Mouse (Mus musculus): ENCODE measurements at regions not wholly inside any gene's neighbourhood (a gene's known extent, or its start where the extent isn't known, plus 50 kb on each side); places are given as distances from the start of the nearest gene placed in this dataset.

GRCm38 (mm10) chr13:6191186-6191914 is 330.1 kb downstream of the Klf6 start:
- Histone ChIP-seq H3K27me3 (replicated peaks; ENCODE audit: control insufficient read depth, insufficient read depth, low read length) (no peaks in the 10 kb centered on the region), H3K27ac (ENCODE audit: low read length) (no peak overlapping the region), H3K4me2 (ENCODE audit: low read length) (no peak overlapping the region), H3K9ac (replicated peaks; ENCODE audit: low read depth, low read length) (no peak overlapping the region), H3K4me1 (replicated peaks; ENCODE audit: control insufficient read depth, insufficient read depth, low read length) (peaks cover 19% of the 10 kb centered on the region), H3K4me3 (replicated peaks; ENCODE audit: low read length) (no peak overlapping the region), H3K36me3 (ENCODE audit: control insufficient read depth, insufficient read depth) (no peaks in the 10 kb centered on the region), H3K9me3 (ENCODE audit: control insufficient read depth, low read length) (no peaks in the 10 kb centered on the region)
- WGBS = 91% methylated on average over 7 of the region's 7 CpGs
- no peak for ATAC-seq

DNA sequence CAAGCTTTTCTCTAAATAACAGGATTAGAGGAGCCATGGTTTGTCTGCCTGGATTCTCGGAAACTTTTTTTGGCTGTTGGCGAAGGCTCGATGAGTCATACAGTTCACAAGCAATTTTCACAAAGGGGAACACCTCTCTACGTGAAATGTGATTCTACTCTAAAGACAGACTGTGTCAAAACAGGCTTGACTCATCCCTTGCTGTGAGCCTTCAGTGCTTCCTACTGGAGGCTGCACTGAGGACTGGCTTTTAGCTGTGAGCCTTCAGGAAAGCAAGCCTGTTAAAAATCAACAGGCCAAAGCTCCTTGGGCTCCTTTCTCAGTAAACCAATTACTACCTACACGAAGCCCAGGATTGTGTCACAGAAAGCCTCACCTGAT is 330.6 kb downstream of the Klf6 start:
- Histone ChIP-seq H3K4me2 (ENCODE audit: low read length) (no peak overlapping the region), H3K27me3 (replicated peaks; ENCODE audit: control insufficient read depth, insufficient read depth, low read length) (no peaks in the 10 kb centered on the region), H3K9me3 (ENCODE audit: control insufficient read depth, low read length) (no peaks in the 10 kb centered on the region), H3K27ac (ENCODE audit: low read length) (no peak overlapping the region), H3K4me1 (replicated peaks; ENCODE audit: control insufficient read depth, insufficient read depth, low read length) (peaks cover 19% of the 10 kb centered on the region), H3K36me3 (ENCODE audit: control insufficient read depth, insufficient read depth) (no peaks in the 10 kb centered on the region), H3K4me3 (replicated peaks; ENCODE audit: low read length) (no peak overlapping the region), H3K9ac (replicated peaks; ENCODE audit: low read depth, low read length) (no peak overlapping the region)
- WGBS = 32% methylated on average over 5 of the region's 5 CpGs
- ATAC-seq = no peak

- H3K4me2 ChIP-seq (ENCODE audit: low read length) = no peak overlapping the region
Measured at GRCm38 (mm10) chr13:6196690-6197089, 335.4 kb downstream of the Klf6 start.

GRCm38 (mm10) chr13:6199107-6199506 is 337.8 kb downstream of the Klf6 start:
- 66% methylated on average over 6 of the region's 6 CpGs for WGBS
- ATAC-seq = peak; percentile 26; the same call in 1 of the 2 replicates
- no peaks in the 10 kb centered on the region for H3K36me3 ChIP-seq (ENCODE audit: control insufficient read depth, insufficient read depth)
- no peaks in the 10 kb centered on the region for H3K9me3 ChIP-seq (ENCODE audit: control insufficient read depth, low read length)
- no peak overlapping the region for H3K27ac ChIP-seq (ENCODE audit: low read length)
- H3K27me3 ChIP-seq (replicated peaks; ENCODE audit: control insufficient read depth, insufficient read depth, low read length) = no peaks in the 10 kb centered on the region
- H3K4me2 ChIP-seq (ENCODE audit: low read length) = no peak overlapping the region
- peaks cover 4% of the 10 kb centered on the region; the same call in 1 of the 2 replicates for H3K4me1 ChIP-seq (replicated peaks; ENCODE audit: control insufficient read depth, insufficient read depth, low read length)
- no peak overlapping the region for H3K9ac ChIP-seq (replicated peaks; ENCODE audit: low read depth, low read length)
- no peak overlapping the region for H3K4me3 ChIP-seq (replicated peaks; ENCODE audit: low read length)

More at GRCm38 (mm10) chr13:6196690-6197089, 335.4 kb downstream of the Klf6 start:
- H3K9ac ChIP-seq (replicated peaks; ENCODE audit: low read depth, low read length) = no peak overlapping the region
- no peaks in the 10 kb centered on the region for H3K9me3 ChIP-seq (ENCODE audit: control insufficient read depth, low read length)
- no peak overlapping the region for H3K4me3 ChIP-seq (replicated peaks; ENCODE audit: low read length)
- WGBS = 55% methylated on average over 5 of the region's 5 CpGs
- no peaks in the 10 kb centered on the region for H3K27me3 ChIP-seq (replicated peaks; ENCODE audit: control insufficient read depth, insufficient read depth, low read length)
- peaks cover 12% of the 10 kb centered on the region; the same call in 1 of the 2 replicates for H3K4me1 ChIP-seq (replicated peaks; ENCODE audit: control insufficient read depth, insufficient read depth, low read length)
- H3K36me3 ChIP-seq (ENCODE audit: control insufficient read depth, insufficient read depth) = no peaks in the 10 kb centered on the region
- ATAC-seq = peak; percentile 19; the same call in 1 of the 2 replicates
- H3K27ac ChIP-seq (ENCODE audit: low read length) = no peak overlapping the region

- Histone ChIP-seq H3K4me2 (ENCODE audit: low read length) (no peak overlapping the region), H3K4me3 (replicated peaks; ENCODE audit: low read length) (no peak overlapping the region), H3K9me3 (ENCODE audit: control insufficient read depth, low read length) (no peaks in the 10 kb centered on the region), H3K36me3 (ENCODE audit: control insufficient read depth, insufficient read depth) (no peaks in the 10 kb centered on the region), H3K4me1 (replicated peaks; ENCODE audit: control insufficient read depth, insufficient read depth, low read length) (no peaks in the 10 kb centered on the region), H3K27me3 (replicated peaks; ENCODE audit: control insufficient read depth, insufficient read depth, low read length) (no peaks in the 10 kb centered on the region), H3K9ac (replicated peaks; ENCODE audit: low read depth, low read length) (no peak overlapping the region), H3K27ac (ENCODE audit: low read length) (no peak overlapping the region)
- 89% methylated on average over 1 of the region's 1 CpGs for WGBS
- no peak for ATAC-seq
Measured at GRCm38 (mm10) chr13:6201516-6201915, 340.2 kb downstream of the Klf6 start.

DNA sequence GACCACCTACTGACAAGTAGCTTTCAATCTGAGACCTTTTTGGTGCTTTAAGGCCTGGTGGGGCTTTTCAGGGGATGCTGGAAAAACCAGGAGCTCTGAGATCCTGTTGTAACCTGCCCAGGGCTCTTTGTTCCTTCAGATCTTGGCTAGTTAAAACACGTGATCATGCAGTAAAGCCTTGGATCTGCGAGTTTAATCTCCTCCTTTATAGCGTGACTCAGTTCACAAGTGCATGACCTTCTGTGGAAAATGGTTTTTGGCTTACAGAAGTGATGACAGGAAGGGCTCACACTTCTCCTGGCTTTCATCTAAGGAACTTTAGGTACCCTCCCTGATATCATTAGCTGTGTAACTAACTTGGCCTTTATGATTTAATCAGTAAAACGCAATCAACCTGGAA is 343.1 kb upstream of the Pitrm1 start:
- 81% methylated on average over 4 of the region's 4 CpGs for WGBS
- Histone ChIP-seq H3K9me3 (ENCODE audit: control insufficient read depth, low read length) (no peaks in the 10 kb centered on the region), H3K4me2 (ENCODE audit: low read length) (no peak overlapping the region), H3K36me3 (ENCODE audit: control insufficient read depth, insufficient read depth) (no peaks in the 10 kb centered on the region), H3K27ac (ENCODE audit: low read length) (no peak overlapping the region), H3K9ac (replicated peaks; ENCODE audit: low read depth, low read length) (no peak overlapping the region), H3K4me3 (replicated peaks; ENCODE audit: low read length) (no peak overlapping the region), H3K27me3 (replicated peaks; ENCODE audit: control insufficient read depth, insufficient read depth, low read length) (no peaks in the 10 kb centered on the region), H3K4me1 (replicated peaks; ENCODE audit: control insufficient read depth, insufficient read depth, low read length) (no peaks in the 10 kb centered on the region)
- ATAC-seq = no peak

GRCm38 (mm10) chr13:6212550-6212949 is 335.4 kb upstream of the Pitrm1 start:
- Histone ChIP-seq H3K27ac (ENCODE audit: low read length) (no peak overlapping the region), H3K4me3 (replicated peaks; ENCODE audit: low read length) (no peak overlapping the region), H3K27me3 (replicated peaks; ENCODE audit: control insufficient read depth, insufficient read depth, low read length) (no peaks in the 10 kb centered on the region), H3K9me3 (ENCODE audit: control insufficient read depth, low read length) (no peaks in the 10 kb centered on the region), H3K9ac (replicated peaks; ENCODE audit: low read depth, low read length) (no peak overlapping the region), H3K36me3 (ENCODE audit: control insufficient read depth, insufficient read depth) (no peaks in the 10 kb centered on the region), H3K4me1 (replicated peaks; ENCODE audit: control insufficient read depth, insufficient read depth, low read length) (no peaks in the 10 kb centered on the region), H3K4me2 (ENCODE audit: low read length) (no peak overlapping the region)
- WGBS = 77% methylated on average over 2 of the region's 2 CpGs
- ATAC-seq = no peak

- Histone ChIP-seq H3K9me3 (ENCODE audit: control insufficient read depth, low read length) (no peaks in the 10 kb centered on the region), H3K4me2 (ENCODE audit: low read length) (no peak overlapping the region), H3K27me3 (replicated peaks; ENCODE audit: control insufficient read depth, insufficient read depth, low read length) (no peaks in the 10 kb centered on the region), H3K4me3 (replicated peaks; ENCODE audit: low read length) (no peak overlapping the region), H3K27ac (ENCODE audit: low read length) (no peak overlapping the region), H3K36me3 (ENCODE audit: control insufficient read depth, insufficient read depth) (no peaks in the 10 kb centered on the region), H3K4me1 (replicated peaks; ENCODE audit: control insufficient read depth, insufficient read depth, low read length) (no peaks in the 10 kb centered on the region), H3K9ac (replicated peaks; ENCODE audit: low read depth, low read length) (no peak overlapping the region)
- WGBS = 94% methylated on average over 2 of the region's 2 CpGs
- no peak for ATAC-seq
Measured at GRCm38 (mm10) chr13:6214189-6214588, 333.8 kb upstream of the Pitrm1 start.

DNA sequence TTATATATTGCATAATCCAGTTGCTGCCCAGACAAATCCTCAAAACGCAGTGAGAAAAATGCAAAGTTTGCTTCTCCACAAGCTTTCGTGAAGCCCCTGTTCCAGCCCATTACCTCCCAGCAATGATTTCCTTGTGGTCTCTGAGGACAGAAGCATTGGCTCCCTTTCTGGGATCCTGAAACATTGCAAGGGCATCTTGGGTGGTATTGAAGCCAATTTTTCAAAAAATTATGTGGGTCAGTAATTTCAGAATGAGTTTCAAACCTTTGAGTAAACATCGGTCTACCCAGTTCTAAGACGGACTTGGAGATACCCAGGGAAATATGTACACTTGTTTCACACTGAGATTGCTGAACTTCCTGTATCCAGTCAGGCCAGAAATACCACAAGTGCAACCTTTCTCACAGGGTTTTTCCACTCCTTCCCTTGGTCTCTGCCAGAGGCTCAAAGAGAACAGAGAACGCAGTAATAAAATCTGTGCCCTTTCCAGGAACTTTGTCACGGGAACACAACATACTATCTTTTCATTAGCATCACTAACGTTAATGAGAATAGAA is 321.8 kb upstream of the Pitrm1 start:
- no peaks in the 10 kb centered on the region for H3K27me3 ChIP-seq (replicated peaks; ENCODE audit: control insufficient read depth, insufficient read depth, low read length)
- H3K4me3 ChIP-seq (replicated peaks; ENCODE audit: low read length) = no peak overlapping the region
- H3K4me1 ChIP-seq (replicated peaks; ENCODE audit: control insufficient read depth, insufficient read depth, low read length) = no peaks in the 10 kb centered on the region
- H3K27ac ChIP-seq (ENCODE audit: low read length) = no peak overlapping the region
- 86% methylated on average over 7 of the region's 7 CpGs for WGBS
- H3K9me3 ChIP-seq (ENCODE audit: control insufficient read depth, low read length) = no peaks in the 10 kb centered on the region
- no peak for ATAC-seq
- H3K4me2 ChIP-seq (ENCODE audit: low read length) = no peak overlapping the region
- no peak overlapping the region for H3K9ac ChIP-seq (replicated peaks; ENCODE audit: low read depth, low read length)
- no peaks in the 10 kb centered on the region for H3K36me3 ChIP-seq (ENCODE audit: control insufficient read depth, insufficient read depth)

Measured in forebrain, embryonic 16.5 days (tissue).